Mouse (Mus musculus): ENCODE measurements around the gene Edc3. TPM values are rescaled to one million over a fixed set of nuclear protein-coding genes. Genes with fewer than 3 reads are reported as not detected.
"Not testable (repeated sequence)": the region's sequence is repeated elsewhere in the genome, so short reads cannot be mapped to it uniquely, and the experiment has no call there.

Edc3 gene
- total RNA-seq, 2 experiments from 2014 or later, result 4.7 to 6.6 TPM

- DNase-seq, result no peak
These were observed 9.7 kb upstream of the Edc3 start for GRCm38 (mm10) chr9:57698466-57699150.

- DNase-seq, result no peak
These were observed 1.8 kb upstream of the Edc3 start for GRCm38 (mm10) chr9:57706496-57706895.

DNA sequence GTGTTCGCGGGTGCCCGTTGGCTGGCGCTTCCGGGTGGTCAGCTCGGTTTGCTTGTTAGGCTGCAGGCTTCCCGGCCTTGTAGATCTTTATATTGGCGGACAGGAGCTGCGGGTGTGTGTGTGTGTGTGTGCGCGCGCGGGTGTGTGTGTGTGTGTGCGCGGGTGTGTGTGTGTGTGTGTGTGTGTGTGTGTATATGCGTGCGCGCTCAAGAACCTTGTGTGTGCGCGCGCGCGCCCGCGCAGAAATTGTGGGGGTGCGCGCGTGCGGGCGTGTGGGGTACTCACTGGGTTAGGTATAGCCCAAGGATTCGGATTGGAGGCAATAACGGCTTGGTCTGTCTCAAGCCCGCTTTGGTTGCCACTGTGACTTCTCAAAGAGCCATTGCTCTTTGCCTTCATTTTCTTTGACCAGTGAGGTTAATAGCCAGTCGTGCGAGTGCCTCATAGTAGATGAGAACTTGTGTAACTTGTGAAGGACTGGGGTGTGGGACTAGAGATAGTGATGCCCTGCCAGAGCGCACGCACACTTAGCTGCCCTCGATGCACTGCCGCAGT is 457 bp downstream of the Edc3 start:
- DNase-seq, result peak in 1 of 2 experiments; percentile 14

- not testable (repeated sequence) for DNase-seq
These were observed 1.9 kb downstream of the Edc3 start for GRCm38 (mm10) chr9:57710214-57710613.

GRCm38 (mm10) chr9:57712194-57712593 is 3.9 kb downstream of the Edc3 start:
- no peak for DNase-seq

- DNase-seq, result no peak
These were observed 10.1 kb downstream of the Edc3 start for GRCm38 (mm10) chr9:57718408-57718807.

DNA sequence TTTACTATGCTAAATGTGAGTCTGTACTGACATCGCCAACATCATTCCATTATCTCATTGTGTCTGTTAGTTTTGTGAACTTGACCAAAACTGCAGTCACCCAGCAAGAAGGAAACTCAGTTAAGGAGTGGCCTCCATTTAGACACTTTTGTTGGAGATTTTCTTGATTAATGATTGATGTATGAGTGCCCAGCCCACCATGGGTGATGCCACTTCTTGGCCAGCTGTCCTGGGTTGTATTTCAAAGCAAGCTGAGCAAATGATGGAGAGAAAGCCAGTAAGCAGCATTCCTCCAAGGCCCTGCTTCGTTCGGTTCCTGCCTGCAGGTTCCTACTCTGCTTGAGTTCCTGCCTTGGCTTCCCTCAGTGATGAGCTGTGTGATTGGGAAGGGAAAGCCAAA is 12.4 kb downstream of the Edc3 start:
- DNase-seq, result no peak

GRCm38 (mm10) chr9:57722371-57722770 is 14.0 kb downstream of the Edc3 start:
- DNase-seq, result no peak

GRCm38 (mm10) chr9:57723315-57723715 is 15.0 kb downstream of the Edc3 start:
- peak; percentile 87 to 93 for DNase-seq

GRCm38 (mm10) chr9:57723796-57724195 is 15.5 kb downstream of the Edc3 start:
- DNase-seq, result no peak

- DNase-seq, result no peak
These were observed 16.4 kb downstream of the Edc3 start for GRCm38 (mm10) chr9:57724701-57725100.

DNA sequence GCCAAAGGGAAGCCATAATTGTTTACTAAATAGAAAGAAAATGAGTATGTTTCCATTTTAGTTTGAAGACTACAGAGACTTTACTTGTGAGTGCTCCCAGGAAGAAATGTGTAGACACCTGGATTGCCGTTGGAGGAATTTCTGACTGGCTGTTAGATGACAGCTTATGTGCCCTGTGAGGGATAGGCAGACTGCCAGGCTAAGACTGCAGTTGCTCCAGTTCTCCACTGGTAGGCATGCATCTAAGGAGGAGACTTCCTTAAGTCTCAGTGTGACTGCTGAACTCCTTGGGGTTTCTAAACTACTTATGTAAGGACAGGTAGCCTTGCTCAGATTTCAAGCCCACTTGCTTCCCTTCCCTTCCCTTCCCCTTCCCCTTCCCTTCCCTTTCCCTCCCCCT is 20.0 kb downstream of the Edc3 start:
- DNase-seq, result no peak

- DNase-seq, result no peak
These were observed 25.3 kb downstream of the Edc3 start for GRCm38 (mm10) chr9:57733606-57734005.

- no peak for DNase-seq
These were observed 31.5 kb downstream of the Edc3 start for GRCm38 (mm10) chr9:57739863-57740262.

GRCm38 (mm10) chr9:57744462-57745091 is 36.2 kb downstream of the Edc3 start:
- peak; percentile 46 to 67 for DNase-seq

- DNase-seq, result no peak
These were observed 38.7 kb downstream of the Edc3 start for GRCm38 (mm10) chr9:57747067-57747466.

DNA sequence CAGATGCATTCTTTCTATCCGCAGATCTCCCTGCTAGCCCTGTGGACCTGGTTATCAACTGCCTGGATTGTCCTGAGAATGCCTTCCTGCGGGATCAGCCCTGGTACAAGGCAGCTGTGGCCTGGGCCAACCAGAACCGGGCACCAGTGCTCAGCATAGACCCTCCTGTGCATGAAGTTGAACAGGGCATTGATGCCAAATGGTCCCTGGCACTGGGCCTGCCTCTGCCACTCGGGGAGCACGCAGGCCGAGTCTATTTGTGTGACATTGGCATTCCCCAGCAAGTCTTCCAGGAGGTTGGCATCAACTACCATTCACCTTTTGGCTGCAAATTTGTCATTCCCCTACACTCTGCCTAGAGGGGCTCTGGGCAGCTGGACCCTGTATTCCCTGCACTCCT is 39.8 kb downstream of the Edc3 start:
- peak; percentile 56 to 63 for DNase-seq

GRCm38 (mm10) chr9:57748831-57749230 is 40.5 kb downstream of the Edc3 start:
- DNase-seq, result no peak

- no peak for DNase-seq
These were observed 42.6 kb downstream of the Edc3 start for GRCm38 (mm10) chr9:57750901-57751300.

DNA sequence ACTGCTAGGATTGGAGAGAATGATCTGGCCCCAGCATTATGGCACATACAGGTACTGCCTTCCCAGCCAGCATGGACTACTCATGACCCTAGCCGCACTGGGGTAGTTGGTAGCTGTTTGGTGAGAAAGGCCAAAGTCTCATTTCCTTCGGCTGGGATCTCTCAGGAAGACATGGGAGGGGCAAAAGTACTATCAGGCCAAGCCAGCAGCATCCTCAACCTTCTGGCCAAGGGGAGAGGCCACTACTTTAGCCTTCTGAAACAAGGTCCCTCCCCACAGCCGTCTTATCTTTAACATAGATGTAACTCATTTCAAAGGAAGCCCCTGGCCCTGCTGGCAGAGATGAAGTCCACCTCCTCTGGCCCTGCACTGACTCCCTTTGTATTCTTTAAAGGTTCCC is 49.2 kb downstream of the Edc3 start:
- no peak for DNase-seq

- DNase-seq, result no peak
These were observed 50.2 kb downstream of the Edc3 start for GRCm38 (mm10) chr9:57758528-57758927.

- DNase-seq, result peak; percentile 81 to 84
These were observed 50.9 kb downstream of the Edc3 start for GRCm38 (mm10) chr9:57759289-57759688.

- DNase-seq, result no peak
These were observed 52.2 kb downstream of the Edc3 start for GRCm38 (mm10) chr9:57760416-57761146.
